Mouse (Mus musculus): Measurements from ENCODE around the gene Mdc1.
A peak's percentile ranks its signal among the peaks of the same experiment; 100 is the strongest.

- TF ChIP-seq EP300 (optimal IDR thresholded peaks at IDR 0.05) (peak; percentile 68), CTCF (IDR thresholded peaks at IDR 0.05; ENCODE audit: low read depth) (peak; percentile 48)
Measured at GRCm38 (mm10) chr17:35841076-35841950, at the start of gene Mdc1.

Data from stomach, postnatal 0 days (tissue).